Mouse (Mus musculus): Measurements from ENCODE around the gene Fbxo46. TPM values are rescaled to one million over a fixed set of nuclear protein-coding genes. Genes with fewer than 3 reads are reported as not detected.

Gene Fbxo46
- polyA plus RNA-seq, 1 experiment from 2014 or later: 10.8 TPM

DNA sequence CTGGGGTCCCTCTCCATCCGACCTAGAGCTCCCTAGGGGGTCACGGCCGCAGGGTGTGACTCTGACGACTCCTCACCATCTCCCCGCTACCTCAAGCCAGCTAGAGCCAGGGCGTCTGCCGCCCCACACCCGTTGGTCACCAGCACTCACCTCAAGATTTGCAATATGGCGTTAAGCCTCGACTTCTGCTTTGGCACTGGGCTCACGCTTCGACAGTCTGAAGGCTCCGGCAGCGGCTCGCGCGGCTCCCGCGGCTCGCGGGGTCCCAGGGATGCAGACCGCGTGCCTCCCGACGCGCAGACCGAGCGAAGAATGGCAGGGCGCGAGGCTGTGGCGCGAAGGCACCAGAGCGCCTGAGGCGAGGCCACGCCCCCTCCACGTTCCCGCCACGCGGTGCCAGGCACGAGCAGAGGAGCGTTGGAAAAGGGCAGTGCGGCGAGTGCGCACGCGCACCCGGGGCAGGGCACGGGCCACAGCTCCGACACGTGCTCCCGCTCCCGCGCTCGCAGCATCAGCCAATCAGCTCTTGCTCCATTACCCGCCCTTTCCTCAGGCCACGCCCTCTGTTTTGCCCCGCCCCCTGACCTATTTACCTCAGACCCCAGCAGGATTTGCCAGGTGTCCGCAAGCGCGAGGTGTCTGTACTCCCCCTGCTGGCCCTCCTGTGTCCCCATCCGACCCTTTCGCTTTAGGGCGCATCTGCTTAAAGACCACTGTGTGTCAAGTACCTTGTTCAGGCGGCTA is 1.5 kb upstream of the Fbxo46 start, which contains the start of gene Gm4969:
TSS of gene Gm4969 (minus strand) at position 341 of the 744 bp plus-strand sequence.
- H3K27ac ChIP-seq (ENCODE audit: low read length): no peak within 1 kb of the TSS
- H3K27me3 ChIP-seq (replicated peaks; ENCODE audit: control insufficient read depth, insufficient read depth, low read length): no peaks in the 10 kb centered on the region
- peak; percentile 7; the same call in 1 of the 2 replicates for ATAC-seq
- no peak within 1 kb of the TSS for H3K9ac ChIP-seq (ENCODE audit: low read depth, low read length)
- peaks cover 16% of the 10 kb centered on the region for H3K4me1 ChIP-seq (ENCODE audit: control insufficient read depth, insufficient read depth, low read length)
- WGBS: 23% methylated on average over 63 of the region's 64 CpGs
- no peaks in the 10 kb centered on the region for H3K36me3 ChIP-seq (ENCODE audit: control insufficient read depth, insufficient read depth, low read length)
- H3K9me3 ChIP-seq (ENCODE audit: control insufficient read depth, low read length): 0 out of 2 replicates have a peak, but pooled peaks cover 8% of the 10 kb centered on the region
- H3K4me2 ChIP-seq (ENCODE audit: low read depth, low read length): peak within 1 kb of the TSS; percentile 57
- peak within 1 kb of the TSS; percentile 34 for H3K4me3 ChIP-seq (ENCODE audit: low read length)

DNA sequence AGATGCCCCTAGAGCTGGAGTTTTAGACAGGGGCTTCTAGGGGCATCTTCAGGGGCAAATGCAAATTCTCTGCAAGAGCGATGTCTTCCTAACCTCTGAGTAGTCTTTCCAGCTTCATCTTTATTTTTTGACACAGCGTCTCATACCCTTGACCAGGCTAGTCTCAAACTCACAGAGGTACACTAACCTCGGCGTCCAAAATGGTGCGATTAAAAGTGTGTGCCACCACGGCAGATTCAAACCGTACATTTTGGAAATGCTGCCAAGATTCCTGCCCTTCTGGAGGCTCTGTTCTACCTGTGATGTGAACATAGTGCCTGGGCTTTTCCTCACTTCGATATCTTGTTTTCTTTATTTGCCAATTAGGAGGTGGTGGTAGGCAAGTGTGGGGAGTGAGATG is 576 bp upstream of the Fbxo46 start:
- Histone ChIP-seq H3K27ac (ENCODE audit: low read length) (no peak overlapping the region), H3K27me3 (replicated peaks; ENCODE audit: control insufficient read depth, insufficient read depth, low read length) (no peaks in the 10 kb centered on the region), H3K4me1 (ENCODE audit: control insufficient read depth, insufficient read depth, low read length) (peaks cover 16% of the 10 kb centered on the region), H3K4me3 (ENCODE audit: low read length) (no peak overlapping the region), H3K9ac (ENCODE audit: low read depth, low read length) (no peak overlapping the region), H3K36me3 (ENCODE audit: control insufficient read depth, insufficient read depth, low read length) (no peaks in the 10 kb centered on the region), H3K9me3 (ENCODE audit: control insufficient read depth, low read length) (0 out of 2 replicates have a peak, but pooled peaks cover 8% of the 10 kb centered on the region), H3K4me2 (ENCODE audit: low read depth, low read length) (no peak overlapping the region)
- WGBS: 93% methylated on average over 8 of the region's 8 CpGs
- ATAC-seq: peak; percentile 29

- Histone ChIP-seq H3K36me3 (ENCODE audit: control insufficient read depth, insufficient read depth, low read length) (no peaks in the 10 kb centered on the region), H3K9ac (ENCODE audit: low read depth, low read length) (no peak overlapping the region), H3K4me2 (ENCODE audit: low read depth, low read length) (no peak overlapping the region), H3K27ac (ENCODE audit: low read length) (no peak overlapping the region), H3K9me3 (ENCODE audit: control insufficient read depth, low read length) (0 out of 2 replicates have a peak, but pooled peaks cover 8% of the 10 kb centered on the region), H3K4me3 (ENCODE audit: low read length) (no peak overlapping the region), H3K4me1 (ENCODE audit: control insufficient read depth, insufficient read depth, low read length) (peaks cover 16% of the 10 kb centered on the region), H3K27me3 (replicated peaks; ENCODE audit: control insufficient read depth, insufficient read depth, low read length) (no peaks in the 10 kb centered on the region)
- WGBS: 97% methylated on average over 4 of the region's 4 CpGs
- ATAC-seq: no peak
Observed at GRCm38 (mm10) chr7:19121686-19122085, 2.0 kb downstream of the Fbxo46 start.

DNA sequence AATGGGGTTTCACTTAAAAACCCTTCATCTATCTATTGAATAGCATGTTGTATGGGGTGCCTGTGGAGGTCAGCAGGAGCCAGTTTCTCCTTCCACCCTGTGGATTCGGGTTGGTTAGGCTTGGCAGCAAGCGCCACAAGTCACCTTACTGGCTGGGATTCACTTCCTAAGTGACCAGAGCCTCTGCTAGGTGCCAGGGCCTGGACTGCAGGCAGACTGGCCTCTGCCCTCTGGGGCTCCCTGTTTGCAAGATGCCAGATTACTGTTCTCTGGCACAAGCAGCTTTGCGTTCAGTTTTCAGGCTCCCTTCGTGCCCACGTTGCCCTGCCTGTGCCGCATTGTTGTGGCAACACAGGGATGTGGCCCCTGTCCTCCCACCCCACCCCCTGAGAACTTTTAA is 5.1 kb downstream of the Fbxo46 start:
- no peaks in the 10 kb centered on the region for H3K9me3 ChIP-seq (ENCODE audit: control insufficient read depth, low read length)
- H3K27me3 ChIP-seq (replicated peaks; ENCODE audit: control insufficient read depth, insufficient read depth, low read length): no peaks in the 10 kb centered on the region
- no peak for ATAC-seq
- H3K4me3 ChIP-seq (ENCODE audit: low read length): no peak overlapping the region
- H3K36me3 ChIP-seq (ENCODE audit: control insufficient read depth, insufficient read depth, low read length): no peaks in the 10 kb centered on the region
- no peak overlapping the region for H3K9ac ChIP-seq (ENCODE audit: low read depth, low read length)
- H3K4me2 ChIP-seq (ENCODE audit: low read depth, low read length): no peak overlapping the region
- H3K4me1 ChIP-seq (ENCODE audit: control insufficient read depth, insufficient read depth, low read length): peaks cover 9% of the 10 kb centered on the region
- no peak overlapping the region for H3K27ac ChIP-seq (ENCODE audit: low read length)
- WGBS: 88% methylated on average over 6 of the region's 6 CpGs

- 73% methylated on average over 5 of the region's 5 CpGs for WGBS
- Histone ChIP-seq H3K9ac (ENCODE audit: low read depth, low read length) (no peak overlapping the region), H3K4me2 (ENCODE audit: low read depth, low read length) (no peak overlapping the region), H3K36me3 (ENCODE audit: control insufficient read depth, insufficient read depth, low read length) (no peaks in the 10 kb centered on the region), H3K9me3 (ENCODE audit: control insufficient read depth, low read length) (no peaks in the 10 kb centered on the region), H3K4me3 (ENCODE audit: low read length) (no peak overlapping the region), H3K27me3 (replicated peaks; ENCODE audit: control insufficient read depth, insufficient read depth, low read length) (no peaks in the 10 kb centered on the region), H3K27ac (ENCODE audit: low read length) (no peak overlapping the region), H3K4me1 (ENCODE audit: control insufficient read depth, insufficient read depth, low read length) (peaks cover 8% of the 10 kb centered on the region; the same call in 1 of the 2 replicates)
- no peak for ATAC-seq
Observed at GRCm38 (mm10) chr7:19127744-19128143, 8.1 kb downstream of the Fbxo46 start.

DNA sequence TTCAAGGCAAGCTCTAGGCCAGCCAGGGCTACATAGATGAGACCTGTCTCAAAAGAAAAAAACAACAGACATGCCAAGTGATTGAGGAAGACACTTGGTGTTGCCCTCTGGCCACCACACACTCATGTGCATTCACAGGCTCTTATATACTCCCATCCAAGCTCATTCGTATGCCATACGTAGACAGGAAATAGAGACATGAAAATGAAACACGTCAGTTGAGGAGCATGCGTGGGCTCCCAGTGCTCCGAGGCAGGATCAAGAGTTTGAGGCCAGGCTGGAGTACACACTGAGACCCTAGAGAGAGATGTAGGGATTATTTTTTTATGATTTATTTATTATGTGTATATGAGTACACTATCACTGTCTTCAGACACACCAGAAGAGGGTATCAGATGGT is 9.7 kb downstream of the Fbxo46 start:
- Histone ChIP-seq H3K4me1 (ENCODE audit: control insufficient read depth, insufficient read depth, low read length) (peaks cover 8% of the 10 kb centered on the region; the same call in 1 of the 2 replicates), H3K36me3 (ENCODE audit: control insufficient read depth, insufficient read depth, low read length) (no peaks in the 10 kb centered on the region), H3K27ac (ENCODE audit: low read length) (no peak overlapping the region), H3K9me3 (ENCODE audit: control insufficient read depth, low read length) (no peaks in the 10 kb centered on the region), H3K4me2 (ENCODE audit: low read depth, low read length) (no peak overlapping the region), H3K9ac (ENCODE audit: low read depth, low read length) (no peak overlapping the region), H3K27me3 (replicated peaks; ENCODE audit: control insufficient read depth, insufficient read depth, low read length) (no peaks in the 10 kb centered on the region), H3K4me3 (ENCODE audit: low read length) (no peak overlapping the region)
- no peak for ATAC-seq
- 91% methylated on average over 5 of the region's 5 CpGs for WGBS

- Histone ChIP-seq H3K4me2 (ENCODE audit: low read depth, low read length) (peak overlapping the region; percentile 77), H3K4me1 (ENCODE audit: control insufficient read depth, insufficient read depth, low read length) (peaks cover 8% of the 10 kb centered on the region; the same call in 1 of the 2 replicates), H3K9me3 (ENCODE audit: control insufficient read depth, low read length) (no peaks in the 10 kb centered on the region), H3K36me3 (ENCODE audit: control insufficient read depth, insufficient read depth, low read length) (peaks cover 5% of the 10 kb centered on the region), H3K4me3 (ENCODE audit: low read length) (peak overlapping the region; percentile 55; the same call in 1 of the 2 replicates), H3K27ac (ENCODE audit: low read length) (peak overlapping the region; percentile 45; the same call in 1 of the 2 replicates), H3K27me3 (replicated peaks; ENCODE audit: control insufficient read depth, insufficient read depth, low read length) (no peaks in the 10 kb centered on the region), H3K9ac (ENCODE audit: low read depth, low read length) (0 out of 2 replicates have a peak overlapping the region, but pooled peaks have one; percentile 42)
- ATAC-seq: no peak
- 24% methylated on average over 4 of the region's 4 CpGs for WGBS
Observed at GRCm38 (mm10) chr7:19130657-19131056, 11.0 kb downstream of the Fbxo46 start.

- H3K36me3 ChIP-seq (ENCODE audit: control insufficient read depth, insufficient read depth, low read length): peaks cover 11% of the 10 kb centered on the region
- H3K4me3 ChIP-seq (ENCODE audit: low read length): peak overlapping the region; percentile 55
- peak overlapping the region; percentile 77 for H3K4me2 ChIP-seq (ENCODE audit: low read depth, low read length)
- peak overlapping the region; percentile 62 for H3K9ac ChIP-seq (ENCODE audit: low read depth, low read length)
- H3K4me1 ChIP-seq (ENCODE audit: control insufficient read depth, insufficient read depth, low read length): peaks cover 8% of the 10 kb centered on the region; the same call in 1 of the 2 replicates
- H3K9me3 ChIP-seq (ENCODE audit: control insufficient read depth, low read length): no peaks in the 10 kb centered on the region
- no peaks in the 10 kb centered on the region for H3K27me3 ChIP-seq (replicated peaks; ENCODE audit: control insufficient read depth, insufficient read depth, low read length)
- H3K27ac ChIP-seq (ENCODE audit: low read length): peak overlapping the region; percentile 69
- ATAC-seq: peak; percentile 99
- under 1% methylated on average over 39 of the region's 39 CpGs for WGBS
Observed at GRCm38 (mm10) chr7:19131324-19131848, 11.7 kb downstream of the Fbxo46 start.

GRCm38 (mm10) chr7:19136168-19136567 is 16.5 kb downstream of the Fbxo46 start:
- Histone ChIP-seq H3K4me1 (ENCODE audit: control insufficient read depth, insufficient read depth, low read length) (peaks cover 5% of the 10 kb centered on the region; the same call in 1 of the 2 replicates), H3K36me3 (ENCODE audit: control insufficient read depth, insufficient read depth, low read length) (peaks cover 20% of the 10 kb centered on the region), H3K27ac (ENCODE audit: low read length) (no peak overlapping the region), H3K9ac (ENCODE audit: low read depth, low read length) (no peak overlapping the region), H3K27me3 (replicated peaks; ENCODE audit: control insufficient read depth, insufficient read depth, low read length) (no peaks in the 10 kb centered on the region), H3K9me3 (ENCODE audit: control insufficient read depth, low read length) (no peaks in the 10 kb centered on the region), H3K4me3 (ENCODE audit: low read length) (no peak overlapping the region), H3K4me2 (ENCODE audit: low read depth, low read length) (no peak overlapping the region)
- WGBS: 92% methylated on average over 13 of the region's 13 CpGs
- no peak for ATAC-seq
